Mouse (Mus musculus) forebrain, embryonic 16.5 days (tissue): ENCODE data around the gene Haus4. TPM values are rescaled to one million over a fixed set of nuclear protein-coding genes. Genes with fewer than 3 reads are reported as not detected.

ENCODE experiments used
- polyA plus RNA-seq: library from polyadenylated mRNA; unstranded; fragments of >200 nt; fragmentation: Nextera tagmentation; extraction: Ambion mirVana; gene quantifications from 2 replicates; pipeline ENCODE4 v1.2.1, GENCODE M21; 2015

Gene Haus4
- polyA plus RNA-seq, 1 experiment from 2014 or later: 25.9 TPM

Other genes starting within 250 kb of the Haus4 start
- gene Oxa1l, start 193.8 kb downstream of the Haus4 start, polyA plus RNA-seq: 44.5 and 49.0 TPM in 2 replicates
- 3.9 and 4.9 TPM in 2 replicates for gene Slc7a7, start 136.8 kb downstream of the Haus4 start, polyA plus RNA-seq
- gene Mrpl52, start 127.7 kb downstream of the Haus4 start, polyA plus RNA-seq: 229 and 239 TPM in 2 replicates
- 49.4 and 62.3 TPM in 2 replicates for gene Mmp14, start 123.0 kb downstream of the Haus4 start, polyA plus RNA-seq
- 30.8 and 34.3 TPM in 2 replicates for gene Lrp10, start 90.5 kb downstream of the Haus4 start, polyA plus RNA-seq
- 21.0 and 27.7 TPM in 2 replicates for gene Rem2, start 78.5 kb downstream of the Haus4 start, polyA plus RNA-seq
- 105 and 108 TPM in 2 replicates for gene Prmt5, start 37.1 kb downstream of the Haus4 start, polyA plus RNA-seq
- 8.1 and 8.2 TPM in 2 replicates for gene Ajuba, start 22.9 kb upstream of the Haus4 start, polyA plus RNA-seq
- gene 4931414P19Rik, start 51.4 kb upstream of the Haus4 start, polyA plus RNA-seq: 6.9 and 8.3 TPM in 2 replicates
- gene Psmb5, start 63.4 kb upstream of the Haus4 start, polyA plus RNA-seq: 399 and 428 TPM in 2 replicates
- gene Psmb11, start 66.8 kb upstream of the Haus4 start, polyA plus RNA-seq: not detected in 2 replicates
- gene Gm17606, start 86.3 kb upstream of the Haus4 start, polyA plus RNA-seq: 1.4 TPM in 1 of 2 replicates, not detected in the other
- 5.1 and 8.1 TPM in 2 replicates for gene Cdh24, start 86.7 kb upstream of the Haus4 start, polyA plus RNA-seq
- 72.8 and 76.3 TPM in 2 replicates for gene 1700123O20Rik, start 131.6 kb upstream of the Haus4 start, polyA plus RNA-seq
- 141 and 150 TPM in 2 replicates for gene Acin1, start 132.3 kb upstream of the Haus4 start, polyA plus RNA-seq
- gene Gm29776, start 144.2 kb upstream of the Haus4 start, polyA plus RNA-seq: 0.14 and 0.16 TPM in 2 replicates
- not detected in 2 replicates for gene Cebpe, start 157.6 kb upstream of the Haus4 start, polyA plus RNA-seq
- gene Slc7a8, start 227.3 kb upstream of the Haus4 start, polyA plus RNA-seq: 8.7 and 8.9 TPM in 2 replicates